Mouse (Mus musculus): ENCODE measurements at regions not wholly inside any gene's neighbourhood (a gene's known extent, or its start where the extent isn't known, plus 50 kb on each side); places are given as distances from the start of the nearest gene placed in this dataset.

DNA sequence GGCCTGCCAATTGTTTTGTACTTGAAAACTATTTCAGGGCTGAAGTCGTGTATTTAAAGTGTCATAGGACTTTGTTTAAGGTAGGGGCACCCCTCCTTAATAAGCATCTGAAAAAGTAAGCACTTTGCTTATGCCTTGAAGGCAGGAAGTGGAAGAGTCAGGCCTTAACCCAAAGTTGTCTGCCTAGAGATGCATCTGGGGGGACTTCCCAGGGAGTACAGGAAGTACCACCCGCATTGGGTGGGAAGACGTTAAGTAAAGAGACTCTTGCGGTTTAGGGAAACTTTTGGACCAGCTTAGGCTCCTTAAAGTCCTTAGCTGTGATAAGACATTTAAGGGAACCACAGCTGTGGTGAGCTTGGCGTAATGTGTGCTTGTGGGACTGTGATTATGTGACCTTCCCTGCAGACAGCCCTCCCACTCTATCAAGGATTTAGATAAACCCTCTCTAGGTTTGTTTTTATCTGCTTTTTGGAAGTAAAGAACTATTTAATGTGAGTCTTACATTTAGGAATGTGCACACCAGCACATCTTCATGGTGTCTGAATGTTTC is 150.9 kb upstream of the Trib2 start:
- DNase-seq (ENCODE audit: low spot score in 2 of 2) = no peak

DNA sequence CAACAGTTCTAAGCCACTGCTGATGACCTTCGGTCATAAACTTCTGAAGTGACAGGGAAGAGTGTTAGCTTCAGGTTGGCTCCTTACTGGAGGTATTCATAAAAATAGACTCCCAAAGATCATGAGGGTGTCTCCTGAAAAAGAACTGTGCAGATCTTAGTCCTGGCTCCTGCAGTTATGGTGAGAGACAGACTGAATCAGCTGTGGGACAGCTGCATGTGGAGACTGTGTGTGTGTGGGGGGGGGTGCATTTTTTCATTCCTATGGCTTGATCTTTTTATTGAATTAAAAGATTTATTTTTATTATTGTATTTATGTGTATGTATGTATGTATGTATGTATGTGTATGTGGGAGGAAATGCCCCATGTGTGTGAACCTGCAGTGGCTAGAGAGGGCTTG is 149.9 kb upstream of the Trib2 start:
- DNase-seq (ENCODE audit: low spot score in 2 of 2) = no peak

DNA sequence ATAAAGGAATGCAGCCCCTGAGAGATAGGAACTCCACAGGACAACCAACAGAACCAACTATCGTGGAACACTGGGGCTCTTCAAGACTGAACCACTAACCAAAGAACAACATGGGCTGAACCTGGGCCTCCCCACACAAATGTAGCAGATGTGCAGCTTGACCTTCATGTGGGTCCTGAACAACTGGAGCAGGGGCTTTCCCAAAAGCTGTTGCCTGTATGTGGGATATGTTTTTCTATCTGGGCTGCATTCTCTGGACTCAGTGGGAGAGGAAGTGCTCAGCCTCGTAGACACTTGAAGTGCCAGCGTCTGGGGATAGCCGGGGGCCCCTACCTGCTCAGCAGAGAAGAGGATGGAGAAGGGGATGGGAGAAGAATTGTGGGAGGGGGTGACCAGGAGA is 149.2 kb upstream of the Trib2 start:
- no peak for DNase-seq (ENCODE audit: low spot score in 2 of 2)

DNA sequence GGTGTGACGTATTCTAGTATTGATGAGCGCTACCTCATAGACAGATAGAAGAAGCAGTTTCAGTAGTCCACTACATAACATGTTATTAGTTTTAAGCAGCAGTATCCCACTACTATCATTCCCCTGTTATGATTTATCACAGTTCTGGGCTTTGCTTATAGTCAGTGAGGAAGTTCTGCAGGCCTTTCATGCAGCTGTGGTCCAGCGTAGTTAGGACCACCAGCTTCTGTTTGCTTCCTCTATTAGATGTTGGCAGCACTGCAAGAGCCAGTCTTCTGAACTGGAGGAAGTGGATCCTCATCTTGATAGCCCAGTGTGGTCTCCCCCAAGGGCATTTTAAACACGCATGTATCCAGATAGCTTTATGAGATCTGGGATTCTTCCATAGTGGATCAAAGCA is 147.4 kb upstream of the Trib2 start:
- no peak for DNase-seq (ENCODE audit: low spot score in 2 of 2)

DNA sequence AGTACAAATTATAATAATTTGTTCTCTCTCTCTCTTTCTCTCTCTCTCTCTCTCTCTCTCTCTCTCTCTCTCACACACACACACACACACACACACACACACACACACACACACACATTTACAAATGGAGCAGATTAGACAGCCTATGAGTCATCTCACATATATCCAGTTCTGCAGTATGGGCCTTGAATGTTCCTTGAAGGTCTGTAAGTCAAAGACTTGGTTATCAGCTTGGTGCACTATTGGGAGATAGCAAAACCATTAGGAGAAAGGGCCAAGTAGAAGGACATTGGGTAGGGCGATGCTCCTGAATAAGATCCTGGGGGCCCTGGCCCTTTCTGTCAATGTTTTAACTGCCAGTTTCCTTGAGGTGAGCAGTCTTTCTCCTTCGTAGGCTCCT is 145.1 kb upstream of the Trib2 start:
- DNase-seq (ENCODE audit: low spot score in 2 of 2) = no peak

DNA sequence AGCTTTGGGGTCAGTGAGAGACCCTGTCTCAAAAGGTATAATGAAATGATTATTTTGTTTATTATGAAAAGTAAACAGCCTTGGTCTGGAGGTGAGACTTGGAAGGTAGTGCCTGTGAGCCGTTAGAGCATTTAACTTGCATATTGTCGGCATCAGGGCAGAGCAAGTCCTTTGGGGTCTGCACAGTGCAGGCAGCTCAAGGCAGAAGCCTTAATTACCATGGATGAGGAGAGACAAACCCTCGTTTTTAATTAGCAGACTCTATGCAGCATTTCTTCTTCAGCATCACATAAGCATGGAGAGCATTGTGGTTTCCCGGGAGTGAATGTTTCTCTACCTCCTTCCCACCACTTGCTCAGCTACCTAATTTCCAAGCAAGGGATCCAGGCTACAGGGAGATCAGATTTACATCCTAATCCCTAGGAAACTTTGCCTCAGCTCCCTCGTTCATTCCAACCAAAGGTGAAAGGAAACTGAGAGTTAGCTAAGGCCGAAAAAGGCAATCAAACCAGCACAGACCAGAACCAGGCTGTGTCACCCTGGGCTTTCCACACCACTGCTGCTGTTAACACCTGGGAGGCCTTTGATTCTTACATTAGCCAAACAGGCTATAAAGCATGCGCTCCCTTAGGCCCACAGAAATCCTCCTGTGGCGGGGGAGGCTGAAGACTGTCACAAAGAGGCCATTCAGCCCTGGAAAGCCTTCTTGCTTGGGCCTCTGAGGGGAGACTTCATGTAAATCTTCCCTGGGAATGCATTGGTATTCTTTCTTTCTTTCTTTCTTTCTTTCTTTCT is 120.9 kb upstream of the Trib2 start:
- DNase-seq (ENCODE audit: low spot score in 2 of 2) = no peak

DNA sequence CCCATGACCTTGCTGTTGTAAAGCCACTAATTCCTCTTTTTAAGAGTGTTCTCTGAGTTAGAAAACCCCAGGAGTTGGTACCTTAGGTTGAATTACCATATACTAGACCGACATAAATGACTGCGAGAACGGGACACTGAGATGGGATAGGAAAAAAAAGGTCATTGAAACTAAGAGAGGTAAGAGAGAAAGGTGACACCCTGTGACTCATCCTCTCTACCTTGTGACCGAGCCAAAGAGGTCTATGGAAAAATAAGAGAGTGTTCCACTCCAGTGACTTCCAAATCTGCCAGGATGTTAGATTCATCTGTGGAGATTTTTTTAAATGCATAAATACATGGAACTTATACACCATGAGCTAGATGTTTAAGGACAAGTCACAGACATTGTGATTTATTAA is 115.3 kb upstream of the Trib2 start:
- DNase-seq (ENCODE audit: low spot score in 2 of 2) = no peak

DNA sequence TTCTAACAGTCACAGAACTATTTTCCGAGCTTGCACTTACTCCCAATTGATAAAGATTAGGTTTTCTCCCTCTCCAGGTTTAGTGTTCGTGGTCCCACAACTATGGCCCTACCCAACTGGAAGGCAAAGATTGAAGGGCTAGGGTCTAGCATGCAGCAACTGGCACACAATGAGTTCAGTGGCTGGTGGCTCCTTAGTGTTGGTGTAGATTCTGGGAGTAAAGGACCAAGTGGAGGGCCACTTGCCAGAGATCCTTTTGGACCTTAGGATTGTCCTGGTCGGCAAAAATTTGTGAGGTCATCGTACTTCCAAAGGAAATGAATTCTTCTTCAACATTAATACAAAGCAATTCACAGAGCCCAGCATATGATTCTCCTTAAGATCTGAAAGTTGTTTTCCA is 114.8 kb upstream of the Trib2 start:
- no peak for DNase-seq (ENCODE audit: low spot score in 2 of 2)

DNA sequence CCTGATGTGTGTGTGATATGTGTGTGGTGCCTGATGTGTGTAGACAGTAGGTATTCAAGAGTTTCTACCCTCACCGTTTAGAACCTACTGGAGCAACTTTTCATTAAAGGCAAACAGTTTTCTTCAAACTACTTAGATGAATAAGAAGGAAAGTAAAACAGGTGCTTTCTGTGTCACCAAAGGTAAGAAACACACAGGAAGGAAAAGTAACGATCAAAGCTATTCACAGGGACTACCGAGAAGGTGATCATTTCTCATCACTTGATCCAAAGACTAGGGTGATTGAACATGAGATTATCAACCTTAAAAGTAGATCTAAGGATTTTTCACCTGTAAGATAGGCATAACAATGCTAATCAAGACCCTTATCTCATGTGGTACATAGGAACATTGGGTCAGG is 113.4 kb upstream of the Trib2 start:
- DNase-seq (ENCODE audit: low spot score in 2 of 2) = no peak

DNA sequence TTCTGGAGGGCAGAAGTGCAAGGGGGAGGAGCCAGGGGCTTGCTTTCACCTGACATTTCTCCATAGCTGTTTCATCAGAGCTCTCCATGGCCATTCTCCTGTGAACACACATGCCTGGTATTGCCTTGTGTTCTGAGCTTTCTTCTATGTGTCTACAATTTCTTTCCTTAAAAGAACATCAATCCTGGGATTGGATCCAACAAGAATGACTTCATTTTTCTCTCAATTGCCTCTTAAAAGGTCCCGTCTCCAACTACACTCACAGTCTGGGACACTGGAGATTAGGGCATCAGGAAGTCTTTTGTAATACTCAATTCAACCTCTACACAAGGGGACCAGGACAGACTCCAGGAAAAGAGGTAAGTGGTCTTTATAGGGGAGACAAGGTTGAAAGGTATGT is 112.8 kb upstream of the Trib2 start:
- no peak for DNase-seq (ENCODE audit: low spot score in 2 of 2)

DNA sequence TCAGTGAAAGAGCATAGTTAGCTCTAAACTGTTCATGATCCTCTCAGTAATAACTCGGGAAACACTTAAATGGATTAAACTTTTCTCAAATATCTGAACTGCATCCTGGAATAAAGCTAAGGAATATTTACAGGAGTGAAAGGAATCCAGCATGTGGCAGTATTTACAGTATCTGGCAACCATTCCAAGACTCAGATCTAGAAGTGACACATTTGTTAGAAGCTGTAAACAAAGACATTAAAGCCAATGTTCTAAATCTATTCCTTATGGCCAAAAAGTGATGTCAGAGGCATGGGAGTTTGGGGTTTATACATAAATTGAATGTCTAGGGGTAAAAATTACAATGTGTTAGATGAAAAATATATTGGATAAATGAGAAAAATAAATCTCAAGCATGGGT is 101.6 kb upstream of the Trib2 start:
- DNase-seq (ENCODE audit: low spot score in 2 of 2) = no peak

DNA sequence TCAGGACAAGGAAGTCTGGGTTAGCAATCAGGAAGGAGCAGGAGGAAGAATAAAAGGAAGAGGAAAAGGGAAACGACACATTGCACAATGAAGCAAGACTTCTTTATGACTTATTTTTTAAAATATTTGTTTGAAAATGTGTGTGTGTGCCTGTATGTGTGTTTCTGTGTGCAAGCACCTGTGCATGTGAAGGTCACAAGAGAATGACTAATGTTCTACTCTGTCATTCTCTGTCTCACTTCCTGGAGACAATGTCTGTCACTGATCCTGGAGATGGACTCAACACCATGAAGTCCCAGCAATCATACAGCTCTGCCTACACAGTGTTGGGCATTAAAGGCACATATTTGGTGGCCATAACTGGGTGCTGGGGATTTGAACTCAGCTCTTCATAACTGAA is 96.2 kb upstream of the Trib2 start:
- no peak for DNase-seq (ENCODE audit: low spot score in 2 of 2)

DNA sequence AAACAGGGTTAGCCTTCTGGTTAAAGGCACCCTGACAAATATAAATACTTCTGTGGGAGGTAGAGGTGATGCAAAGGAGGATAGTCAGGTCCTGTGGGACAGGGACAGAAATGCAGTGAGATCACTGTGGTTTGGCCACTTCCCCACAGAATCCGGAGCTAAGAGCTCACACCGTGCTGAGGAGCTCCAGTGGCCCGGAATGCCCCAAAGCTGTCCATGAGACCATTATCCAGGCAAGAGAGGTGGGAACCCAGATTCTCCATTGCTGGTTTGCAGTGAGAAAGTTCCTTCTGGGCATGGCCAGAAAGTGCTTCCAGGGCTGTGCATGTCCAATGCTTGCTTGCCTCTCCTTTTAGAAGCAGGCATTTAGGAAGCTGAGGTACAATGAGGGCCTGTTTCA is 95.8 kb upstream of the Trib2 start:
- DNase-seq (ENCODE audit: low spot score in 2 of 2) = no peak

DNA sequence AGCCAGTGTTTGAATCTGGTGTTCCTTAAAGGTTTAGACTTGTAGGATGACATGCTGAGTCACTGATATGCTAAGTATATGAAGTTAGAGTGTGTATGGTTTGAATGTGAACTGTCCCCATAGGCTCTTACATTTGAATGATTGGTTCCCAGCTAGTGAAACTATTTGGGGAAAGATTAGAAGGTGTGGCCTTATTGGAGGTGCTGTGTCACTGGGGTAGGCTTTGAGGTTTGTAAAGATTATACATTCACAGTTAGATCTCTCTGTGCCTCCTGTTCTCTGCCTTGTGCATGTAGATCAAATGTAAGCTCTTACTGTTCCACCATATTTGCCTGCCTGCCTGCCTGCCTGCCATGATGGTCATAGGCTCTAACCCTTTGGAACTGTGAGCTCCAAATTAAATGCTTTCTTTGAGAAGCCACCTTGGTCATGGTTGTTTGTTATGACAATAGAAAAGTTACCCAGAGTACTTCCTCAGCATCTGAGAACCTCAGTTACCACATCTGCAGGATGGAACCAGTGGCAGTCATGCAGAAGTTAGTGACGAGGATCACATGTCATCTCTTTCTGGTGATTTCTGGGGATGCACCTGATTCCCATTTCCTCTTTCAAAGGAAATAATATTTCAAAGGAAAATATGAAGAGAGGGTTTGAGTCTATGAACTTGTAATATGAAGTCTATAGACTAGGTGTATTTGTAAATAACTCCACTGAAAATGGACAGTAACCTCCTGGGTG is 94.7 kb upstream of the Trib2 start:
- DNase-seq (ENCODE audit: low spot score in 2 of 2) = no peak

DNA sequence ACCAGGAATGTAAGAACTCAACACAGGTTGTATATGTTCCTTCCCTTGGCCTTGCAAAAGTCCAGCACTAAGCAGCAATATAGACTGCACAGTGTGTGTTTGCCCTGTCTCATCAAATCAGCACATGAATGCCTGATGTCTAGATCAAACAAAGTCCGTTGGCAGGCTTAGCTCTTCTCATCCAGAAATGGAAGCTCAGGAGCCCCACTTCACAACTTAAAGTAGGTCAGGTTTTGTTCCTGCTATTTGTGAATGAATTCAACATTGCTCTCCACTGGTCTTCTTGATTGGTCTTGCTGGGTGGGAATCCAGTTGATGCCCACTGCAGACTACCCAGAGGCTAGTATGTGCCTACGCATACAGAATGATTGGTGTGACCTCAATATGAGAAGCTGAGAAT is 80.8 kb upstream of the Trib2 start:
- DNase-seq (ENCODE audit: low spot score in 2 of 2) = peak in 1 of 2 experiments; percentile 22

DNA sequence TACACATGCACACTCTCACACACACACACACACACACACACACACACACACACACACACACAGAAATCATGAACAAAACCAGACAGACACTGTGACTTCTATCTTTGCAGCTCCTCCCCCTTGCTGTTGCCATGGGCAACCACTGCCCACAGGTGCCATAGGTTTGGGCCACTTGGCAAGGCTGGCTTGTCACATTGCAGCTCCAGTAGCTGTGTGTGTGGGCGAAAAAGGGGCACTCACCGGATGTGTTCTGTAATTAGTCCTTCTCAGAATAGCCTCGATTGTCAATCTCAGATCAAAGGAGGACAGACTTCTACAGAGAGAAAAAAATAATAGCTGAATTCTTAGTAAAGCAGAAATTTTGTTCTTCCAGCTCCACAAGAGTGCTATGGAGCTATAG is 79.8 kb upstream of the Trib2 start:
- DNase-seq (ENCODE audit: low spot score in 2 of 2) = peak; percentile 49 to 65

DNA sequence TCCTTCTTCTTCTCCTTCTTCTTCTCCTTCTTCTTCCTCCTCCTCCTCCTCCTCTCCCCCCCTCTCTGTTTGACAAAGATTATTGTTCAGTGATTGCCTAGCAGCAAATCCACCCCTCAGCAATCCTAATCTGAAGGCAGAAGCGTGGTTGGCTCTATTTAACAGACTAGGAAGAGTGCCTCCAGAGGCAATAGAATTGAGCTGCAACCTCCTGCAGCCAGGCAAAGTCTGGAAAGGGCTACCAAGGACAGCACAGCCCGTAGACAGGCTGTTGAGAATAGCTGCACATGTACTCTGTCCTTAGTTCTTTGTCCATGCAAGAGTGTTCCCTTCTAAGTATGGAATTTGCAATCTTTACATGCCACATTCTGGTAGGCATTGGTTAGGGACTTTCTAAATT is 78.5 kb upstream of the Trib2 start:
- DNase-seq (ENCODE audit: low spot score in 2 of 2) = no peak

DNA sequence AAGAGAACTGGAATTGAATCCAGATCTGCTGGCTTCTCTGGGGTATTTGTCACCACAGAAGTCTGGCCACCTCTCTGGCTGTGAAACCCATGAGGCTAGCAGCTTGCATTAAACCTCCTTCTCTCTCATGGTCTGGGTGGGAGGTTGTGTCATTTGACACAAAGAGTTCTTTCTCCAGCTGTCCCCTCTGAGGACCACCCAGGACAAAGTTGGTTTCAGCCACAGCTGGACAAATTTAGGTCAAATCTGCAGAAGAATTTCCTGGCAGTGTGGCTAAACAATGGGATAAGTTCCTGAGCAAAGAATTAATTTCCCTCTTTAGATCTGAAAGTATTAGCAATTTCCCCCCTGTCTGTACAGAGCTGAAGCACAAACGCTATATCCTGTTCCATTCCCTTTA is 73.9 kb upstream of the Trib2 start:
- DNase-seq (ENCODE audit: low spot score in 2 of 2) = no peak

DNA sequence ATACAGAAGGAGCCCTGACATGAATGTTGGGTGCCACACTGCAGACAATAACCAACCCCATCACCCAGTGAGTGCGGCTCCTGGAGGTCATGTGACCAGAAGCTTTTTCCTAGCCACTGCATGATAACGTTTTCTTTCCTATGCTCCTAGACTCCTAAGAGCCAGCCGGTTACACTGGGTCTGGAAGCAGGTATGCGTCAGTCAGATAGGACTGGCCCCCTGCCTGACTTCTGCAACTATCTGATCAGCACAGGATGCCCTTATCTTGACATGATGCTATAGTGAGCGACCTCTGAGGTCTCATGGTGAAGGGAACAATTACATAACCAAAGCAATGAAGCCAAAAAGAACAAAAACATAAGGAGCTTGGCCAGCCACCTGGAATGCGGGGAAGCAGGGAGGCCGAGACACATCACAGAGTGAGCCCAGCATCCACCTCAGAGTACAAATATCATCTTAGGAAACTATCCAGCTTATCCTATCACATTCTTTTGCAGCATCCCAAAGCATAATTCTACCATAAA is 63.2 kb upstream of the Trib2 start:
- no peak for DNase-seq (ENCODE audit: low spot score in 2 of 2)

All from frontal cortex, postnatal 36 days (tissue).